Mouse (Mus musculus): ENCODE results near the gene Gm6034. TPM values are rescaled to one million over a fixed set of nuclear protein-coding genes. Genes with fewer than 3 reads are reported as not detected.
"Not testable (repeated sequence)": the region's sequence is repeated elsewhere in the genome, so short reads cannot be mapped to it uniquely, and the experiment has no call there.

Gm6034 gene
- total RNA-seq, 1 experiment: 0.18 TPM

DNA sequence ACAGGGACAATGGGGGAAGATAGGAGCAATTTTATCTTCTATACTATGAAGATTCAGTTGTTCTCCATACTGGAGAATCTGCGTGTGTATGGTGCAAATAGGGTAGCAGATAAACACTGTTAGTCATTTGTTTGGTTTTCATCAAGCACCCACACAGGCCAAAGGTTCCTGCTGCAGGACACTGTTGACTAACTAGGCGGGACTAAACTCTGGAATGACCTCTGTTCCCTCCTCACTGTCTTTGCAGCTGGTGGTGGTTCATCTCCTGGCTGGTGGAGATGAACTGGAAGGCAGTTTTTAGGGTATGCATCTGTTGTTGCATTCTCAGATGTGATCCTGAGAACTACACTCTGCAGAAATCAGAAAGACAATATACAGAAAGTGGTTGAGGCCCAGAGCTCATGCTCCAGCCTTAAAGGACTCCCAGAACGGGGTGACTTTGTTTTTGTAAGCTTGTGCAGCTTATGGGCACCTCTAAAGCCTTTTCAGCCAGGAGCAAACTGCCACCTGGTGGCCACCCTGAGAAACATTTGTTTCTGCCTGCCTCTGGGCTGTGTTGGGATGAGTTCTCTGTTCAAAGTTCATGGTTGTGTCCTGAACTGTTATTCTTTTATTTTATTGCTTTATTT, 7.6 kb upstream of the Gm6034 start:
- H3K27ac ChIP-seq (ENCODE audit: insufficient read depth, low read depth, low read length, poor library complexity, severe bottlenecking); in situ Hi-C loops (cut with MboI; ENCODE audit: low sequenced_read_pairs in 2 of 2, unreplicated experiment in 2 of 2); H3K9ac ChIP-seq (ENCODE audit: insufficient read depth, low read depth, low read length, poor library complexity, severe bottlenecking); DNase-seq (ENCODE audit: low read depth, low spot score); H3K4me1 ChIP-seq (ENCODE audit: control insufficient read depth in 2 of 2, insufficient read depth in 2 of 2, low read length in 2 of 2, poor library complexity in 1 of 2); H3K4me3 ChIP-seq (ENCODE audit: insufficient read depth in 1 of 2, low read depth in 1 of 2, low read length in 2 of 2, poor library complexity in 1 of 2, severe bottlenecking in 1 of 2); H3K36me3 ChIP-seq (ENCODE audit: control insufficient read depth, insufficient read depth, low read length, poor library complexity, severe bottlenecking); H3K9me3 ChIP-seq (ENCODE audit: control insufficient read depth, insufficient read depth, low read depth, low read length): not testable (repeated sequence)

DNA sequence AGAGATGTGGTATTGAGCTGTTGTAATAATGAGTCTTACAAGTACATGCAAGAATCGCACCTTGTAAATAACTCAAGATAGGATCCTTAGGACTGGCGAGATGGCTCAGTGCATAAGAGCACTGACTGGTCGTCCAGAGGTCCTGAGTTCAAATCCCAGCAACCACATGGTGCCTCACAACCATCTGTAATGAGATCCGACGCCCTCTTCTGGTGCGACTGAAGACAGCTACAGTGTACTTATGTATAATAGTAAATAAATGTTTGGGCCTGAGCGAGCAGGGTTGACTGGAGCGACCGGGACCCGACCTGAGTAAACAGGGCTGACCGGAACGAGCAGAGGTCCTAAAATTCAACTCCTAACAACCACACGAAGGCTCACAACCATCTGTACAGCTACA, 6.6 kb upstream of the Gm6034 start:
- H3K27ac ChIP-seq (ENCODE audit: insufficient read depth, low read depth, low read length, poor library complexity, severe bottlenecking); H3K9me3 ChIP-seq (ENCODE audit: control insufficient read depth, insufficient read depth, low read depth, low read length); H3K36me3 ChIP-seq (ENCODE audit: control insufficient read depth, insufficient read depth, low read length, poor library complexity, severe bottlenecking); H3K4me3 ChIP-seq (ENCODE audit: insufficient read depth in 1 of 2, low read depth in 1 of 2, low read length in 2 of 2, poor library complexity in 1 of 2, severe bottlenecking in 1 of 2); in situ Hi-C loops (cut with MboI; ENCODE audit: low sequenced_read_pairs in 2 of 2, unreplicated experiment in 2 of 2); DNase-seq (ENCODE audit: low read depth, low spot score); H3K9ac ChIP-seq (ENCODE audit: insufficient read depth, low read depth, low read length, poor library complexity, severe bottlenecking); H3K4me1 ChIP-seq (ENCODE audit: control insufficient read depth in 2 of 2, insufficient read depth in 2 of 2, low read length in 2 of 2, poor library complexity in 1 of 2): not testable (repeated sequence)

DNA sequence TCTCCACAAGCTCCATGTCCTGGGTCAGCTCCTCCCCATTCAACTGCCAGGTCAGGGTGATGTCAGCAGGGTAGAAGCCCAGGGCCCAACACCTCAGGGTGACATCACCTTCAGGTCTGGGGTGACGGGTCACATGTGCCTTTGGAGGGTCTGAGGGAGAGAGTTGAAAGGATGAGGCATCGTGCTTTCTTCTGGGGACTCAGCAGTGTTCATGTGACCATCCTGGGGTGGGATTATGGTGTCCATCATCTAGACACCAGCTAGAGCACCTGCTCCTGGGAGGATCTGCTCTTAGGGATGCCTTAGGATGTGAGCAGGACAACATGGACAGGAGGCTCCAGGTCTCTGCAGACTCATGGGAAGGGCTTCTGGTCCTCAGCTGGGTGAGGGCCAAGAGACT, 2.2 kb upstream of the Gm6034 start:
- DNase-seq (ENCODE audit: low read depth, low spot score); in situ Hi-C loops (cut with MboI; ENCODE audit: low sequenced_read_pairs in 2 of 2, unreplicated experiment in 2 of 2): not testable (repeated sequence)

DNA sequence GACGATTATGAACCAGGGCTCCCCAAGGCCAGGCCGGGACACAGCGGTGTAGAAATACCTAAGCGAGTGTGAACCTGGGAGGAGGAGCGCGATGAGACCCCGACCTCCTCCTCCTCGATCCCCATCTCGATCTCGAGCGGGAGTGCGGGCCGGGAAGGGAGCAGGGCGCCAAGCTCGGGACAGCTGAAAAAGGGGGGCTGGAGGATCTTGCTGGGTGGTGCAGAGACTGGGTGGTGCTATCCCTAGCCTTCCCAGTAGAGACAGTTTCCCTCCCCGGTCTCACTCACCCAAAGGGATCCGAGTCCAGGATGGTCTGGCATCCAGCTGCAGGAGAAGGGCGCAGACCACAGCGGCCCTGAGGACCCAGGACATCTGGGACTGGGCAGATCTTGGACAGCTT, 706 bp upstream of the Gm6034 start:
- H3K4me1 ChIP-seq (ENCODE audit: control insufficient read depth in 2 of 2, insufficient read depth in 2 of 2, low read length in 2 of 2, poor library complexity in 1 of 2); H3K9me3 ChIP-seq (ENCODE audit: control insufficient read depth, insufficient read depth, low read depth, low read length); H3K27ac ChIP-seq (ENCODE audit: insufficient read depth, low read depth, low read length, poor library complexity, severe bottlenecking); H3K36me3 ChIP-seq (ENCODE audit: control insufficient read depth, insufficient read depth, low read length, poor library complexity, severe bottlenecking); in situ Hi-C loops (cut with MboI; ENCODE audit: low sequenced_read_pairs in 2 of 2, unreplicated experiment in 2 of 2); DNase-seq (ENCODE audit: low read depth, low spot score): not testable (repeated sequence)
- H3K4me3 ChIP-seq (ENCODE audit: insufficient read depth in 1 of 2, low read depth in 1 of 2, low read length in 2 of 2, poor library complexity in 1 of 2, severe bottlenecking in 1 of 2): peak overlapping the region in 1 of 2 experiments; percentile 47; a peak in 1 of 4 replicates
- peak overlapping the region; percentile 70; the same call in 1 of the 2 replicates for H3K9ac ChIP-seq (ENCODE audit: insufficient read depth, low read depth, low read length, poor library complexity, severe bottlenecking)

More for the DNA sequence above, 2.2 kb upstream of the Gm6034 start:
- not testable (repeated sequence) for H3K4me1 ChIP-seq (ENCODE audit: control insufficient read depth in 2 of 2, insufficient read depth in 2 of 2, low read length in 2 of 2, poor library complexity in 1 of 2); H3K27ac ChIP-seq (ENCODE audit: insufficient read depth, low read depth, low read length, poor library complexity, severe bottlenecking); H3K4me3 ChIP-seq (ENCODE audit: insufficient read depth in 1 of 2, low read depth in 1 of 2, low read length in 2 of 2, poor library complexity in 1 of 2, severe bottlenecking in 1 of 2); H3K9me3 ChIP-seq (ENCODE audit: control insufficient read depth, insufficient read depth, low read depth, low read length); H3K9ac ChIP-seq (ENCODE audit: insufficient read depth, low read depth, low read length, poor library complexity, severe bottlenecking); H3K36me3 ChIP-seq (ENCODE audit: control insufficient read depth, insufficient read depth, low read length, poor library complexity, severe bottlenecking)

DNA sequence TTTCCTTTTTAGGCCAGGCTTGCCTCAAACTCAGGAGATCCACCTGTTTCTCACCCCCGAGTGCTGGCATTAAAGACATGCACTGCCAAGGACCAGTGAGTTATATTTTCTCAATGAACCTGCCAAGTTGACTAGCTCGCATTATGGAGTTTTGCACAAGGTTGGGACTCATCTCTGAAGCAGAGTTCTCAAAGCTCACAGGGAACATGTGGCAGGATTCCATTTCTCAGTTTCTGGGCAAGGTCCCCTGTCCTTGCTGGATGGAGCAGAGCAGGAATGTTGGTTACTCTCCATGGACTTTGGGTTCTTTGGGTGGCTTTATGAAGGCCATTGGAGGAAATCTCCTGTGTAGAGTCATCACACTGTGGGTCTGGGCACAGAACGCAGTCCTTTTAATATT, 525 bp downstream of the Gm6034 start:
- Histone ChIP-seq H3K9me3 (ENCODE audit: control insufficient read depth, insufficient read depth, low read depth, low read length) (no peaks in the 10 kb centered on the region), H3K4me1 (ENCODE audit: control insufficient read depth in 2 of 2, insufficient read depth in 2 of 2, low read length in 2 of 2, poor library complexity in 1 of 2) (no peaks in the 10 kb centered on the region), H3K9ac (ENCODE audit: insufficient read depth, low read depth, low read length, poor library complexity, severe bottlenecking) (no peak overlapping the region), H3K36me3 (ENCODE audit: control insufficient read depth, insufficient read depth, low read length, poor library complexity, severe bottlenecking) (no peaks in the 10 kb centered on the region), H3K4me3 (ENCODE audit: insufficient read depth in 1 of 2, low read depth in 1 of 2, low read length in 2 of 2, poor library complexity in 1 of 2, severe bottlenecking in 1 of 2) (no peak overlapping the region), H3K27ac (ENCODE audit: insufficient read depth, low read depth, low read length, poor library complexity, severe bottlenecking) (no peak overlapping the region)
- TF ChIP-seq HCFC1 (IDR thresholded peaks at IDR 0.05; ENCODE audit: borderline replicate concordance, insufficient read depth, low read length): no peak
- TF ChIP-seq MAFK (IDR thresholded peaks at IDR 0.05; ENCODE audit: insufficient read depth, low read depth, low read length): no peak
- no peak for TF ChIP-seq CHD2 (IDR thresholded peaks at IDR 0.05; ENCODE audit: low read depth, low read length)
- TF ChIP-seq ZC3H11A (IDR thresholded peaks at IDR 0.05; ENCODE audit: borderline replicate concordance, low read depth, low read length): no peak
- TF ChIP-seq ZNF384 (IDR thresholded peaks at IDR 0.05; ENCODE audit: low read depth, low read length): no peak
- in situ Hi-C loops (cut with MboI; ENCODE audit: low sequenced_read_pairs in 2 of 2, unreplicated experiment in 2 of 2): no loop called here
- no peak for DNase-seq (ENCODE audit: low read depth, low spot score)

DNA sequence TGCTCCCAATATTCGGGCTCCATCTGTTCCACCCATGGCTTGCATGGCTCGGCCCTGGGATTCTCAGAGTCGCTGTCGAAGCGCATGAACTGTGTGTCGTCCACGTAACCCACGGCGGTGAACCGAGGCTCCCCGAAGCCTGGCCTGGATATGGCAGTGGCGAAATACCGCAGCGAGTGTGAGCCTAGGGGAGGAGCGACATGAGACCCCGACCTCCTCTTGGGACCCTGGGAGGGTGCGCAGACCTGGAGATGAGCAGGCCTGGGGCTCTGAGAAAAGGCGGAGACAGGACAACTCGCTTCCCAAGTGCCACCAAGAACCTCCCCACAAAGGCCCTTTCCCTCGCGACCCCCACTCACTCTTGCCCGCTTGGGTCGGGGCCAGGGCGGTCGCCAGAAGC, 15.2 kb downstream of the Gm6034 start:
- H3K9ac ChIP-seq (ENCODE audit: insufficient read depth, low read depth, low read length, poor library complexity, severe bottlenecking); H3K9me3 ChIP-seq (ENCODE audit: control insufficient read depth, insufficient read depth, low read depth, low read length); H3K27ac ChIP-seq (ENCODE audit: insufficient read depth, low read depth, low read length, poor library complexity, severe bottlenecking); in situ Hi-C loops (cut with MboI; ENCODE audit: low sequenced_read_pairs in 2 of 2, unreplicated experiment in 2 of 2); DNase-seq (ENCODE audit: low read depth, low spot score); H3K36me3 ChIP-seq (ENCODE audit: control insufficient read depth, insufficient read depth, low read length, poor library complexity, severe bottlenecking); H3K4me1 ChIP-seq (ENCODE audit: control insufficient read depth in 2 of 2, insufficient read depth in 2 of 2, low read length in 2 of 2, poor library complexity in 1 of 2): not testable (repeated sequence)
- H3K4me3 ChIP-seq (ENCODE audit: insufficient read depth in 1 of 2, low read depth in 1 of 2, low read length in 2 of 2, poor library complexity in 1 of 2, severe bottlenecking in 1 of 2): peak overlapping the region; percentile 8 to 33; a peak in 3 of 4 replicates

DNA sequence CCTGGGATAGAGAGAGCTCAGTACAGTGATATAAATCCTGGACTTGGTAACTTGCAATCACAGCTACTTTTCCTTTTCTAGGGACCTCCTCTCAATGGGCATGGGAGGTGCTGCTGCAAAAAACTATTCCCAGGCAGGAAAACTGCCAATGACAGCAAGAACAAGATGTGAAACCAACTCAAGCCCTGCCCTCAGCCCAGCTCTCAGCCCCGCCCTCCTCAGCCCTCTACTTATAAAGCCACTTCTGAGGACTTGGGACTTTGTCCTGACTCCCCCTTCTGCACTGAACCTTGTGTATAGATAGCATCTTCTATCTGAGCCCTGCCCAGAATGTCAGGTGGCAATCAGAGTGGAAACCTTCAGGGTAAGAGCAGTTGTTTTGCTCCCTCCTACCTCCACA, 15.6 kb downstream of the Gm6034 start, which contains the start of gene Gm11127:
Gm11127 (minus strand) TSS at position 10 of the 400 bp plus-strand sequence.
- H3K9ac ChIP-seq (ENCODE audit: insufficient read depth, low read depth, low read length, poor library complexity, severe bottlenecking); DNase-seq (ENCODE audit: low read depth, low spot score); in situ Hi-C loops (cut with MboI; ENCODE audit: low sequenced_read_pairs in 2 of 2, unreplicated experiment in 2 of 2); H3K9me3 ChIP-seq (ENCODE audit: control insufficient read depth, insufficient read depth, low read depth, low read length); H3K27ac ChIP-seq (ENCODE audit: insufficient read depth, low read depth, low read length, poor library complexity, severe bottlenecking); H3K4me1 ChIP-seq (ENCODE audit: control insufficient read depth in 2 of 2, insufficient read depth in 2 of 2, low read length in 2 of 2, poor library complexity in 1 of 2); H3K36me3 ChIP-seq (ENCODE audit: control insufficient read depth, insufficient read depth, low read length, poor library complexity, severe bottlenecking): not testable (repeated sequence)
- peak within 1 kb of the TSS; percentile 8 to 33; a peak in 3 of 4 replicates for H3K4me3 ChIP-seq (ENCODE audit: insufficient read depth in 1 of 2, low read depth in 1 of 2, low read length in 2 of 2, poor library complexity in 1 of 2, severe bottlenecking in 1 of 2)
